25 mouse cellular contexts compared by ENCODE assay signal in the genomic region with DNA sequence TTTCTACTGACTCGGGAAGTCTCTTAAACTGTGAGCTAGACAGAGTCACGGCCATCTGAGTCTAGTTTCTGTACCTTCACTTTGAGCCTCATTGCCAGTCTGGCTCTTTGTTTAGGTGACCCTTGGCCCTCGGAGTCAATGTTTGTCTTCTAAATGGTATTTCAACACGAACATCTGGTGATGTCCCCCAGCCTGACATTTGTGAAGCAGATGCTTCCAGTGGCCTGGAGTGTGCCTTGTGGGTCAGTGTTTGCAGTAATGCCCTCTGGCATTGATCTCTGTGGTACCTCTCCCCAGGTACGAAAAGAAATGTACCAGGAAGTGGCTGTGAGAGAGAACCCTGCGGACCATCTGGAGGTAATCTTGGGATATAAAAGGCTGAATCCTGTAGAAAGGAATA.
A peak's percentile ranks its signal among the peaks of the same experiment; 100 is the strongest.
DNase-seq lines count a peak whose midpoint lies in the region; ATAC-seq and TF ChIP-seq lines count a peak whose summit lies in the region.
"Had no signal": no experiment of that assay in that cellular context is flagged by ENCODE, and none has a peak within 500 bp of the region (broad histone marks: within the 10 kb centered on the region; RNA-seq: fewer than 3 reads in every experiment).

No protein-coding gene starts in this region.

- H3K9ac ChIP-seq in liver, embryonic 14.5 days (replicated peaks), result no peak overlapping the region
- H3K9ac ChIP-seq: limb, embryonic 12.5 days; lung, embryonic 14.5 days had no signal

- no peaks in the 10 kb centered on the region for H3K36me3 ChIP-seq in liver, embryonic 14.5 days (replicated peaks; ENCODE audit: control insufficient read depth, insufficient read depth, low read depth)
- H3K36me3 ChIP-seq: forebrain, embryonic 10.5 days; heart, embryonic 10.5 days; limb, embryonic 12.5 days had no signal

- H3K4me3 ChIP-seq in liver, embryonic 14.5 days (ENCODE audit: insufficient read depth in 1 of 2, low read depth in 2 of 2, low read length in 2 of 2), result no peak overlapping the region
- H3K4me3 ChIP-seq: forebrain, embryonic 10.5 days; heart, embryonic 10.5 days; layer of hippocampus, adult 2 months; limb, embryonic 12.5 days had no signal

- ATAC-seq in liver, embryonic 14.5 days (ENCODE audit: insufficient read depth), result peak; percentile 39; the same call in 1 of the 2 replicates
- ATAC-seq in megakaryocyte-erythroid progenitor cell, adult 5-6 weeks (replicated peaks; ENCODE audit: low FRiP score, low TSS enrichment, poor library complexity, severe bottlenecking), result no peak
- ATAC-seq: forebrain, embryonic 16.5 days; hindbrain, postnatal 0 days; intestine, embryonic 16.5 days had no signal

- WGBS in liver, embryonic 14.5 days (ENCODE audit: insufficient replicate concordance), result 65% methylated on average over 6 of the region's 6 CpGs

- no peak overlapping the region for H3K4me2 ChIP-seq in liver, embryonic 14.5 days (ENCODE audit: low read depth)
- H3K4me2 ChIP-seq: limb, embryonic 12.5 days; lung, embryonic 14.5 days; midbrain, embryonic 11.5 days had no signal

- peaks cover 4% of the 10 kb centered on the region; the same call in 1 of the 2 replicates for H3K9me3 ChIP-seq in liver, embryonic 14.5 days (ENCODE audit: control insufficient read depth, low read length)
- H3K9me3 ChIP-seq: heart, embryonic 10.5 days had no signal

- no peaks in the 10 kb centered on the region for H3K27me3 ChIP-seq in liver, embryonic 14.5 days (ENCODE audit: control insufficient read depth, insufficient read depth, low read length)
- H3K27me3 ChIP-seq: limb, embryonic 12.5 days had no signal

- H3K27ac ChIP-seq in liver, embryonic 14.5 days, result no peak overlapping the region
- H3K27ac ChIP-seq: forebrain, embryonic 10.5 days; heart, embryonic 10.5 days; hindbrain, postnatal 0 days; layer of hippocampus, adult 2 months; limb, embryonic 12.5 days had no signal

- DNase-seq in lung, postnatal 36 days, result peak; percentile 4
- DNase-seq in lung, postnatal 10 days, result no peak
- peak; percentile 17 for DNase-seq in embryo, embryonic 11.5 days (ENCODE audit: low read depth, low spot score)
- no peak for DNase-seq in liver, embryonic 14.5 days (ENCODE audit: low read depth in 3 of 3, low spot score in 3 of 3)
- peak; percentile 36 for DNase-seq in yolk sac, embryonic 10.5 days (ENCODE audit: low spot score)
- no peak for DNase-seq in heart, postnatal 14 days
- DNase-seq: adrenal gland, adult 8-10 months; B cell, adult 2 months; cerebellum, adult 18-20 months; cerebellum, postnatal 14 days; kidney, postnatal 25 days; layer of hippocampus, postnatal 36 days; lung, embryonic 14.5 days; lung, postnatal 4 days; right cerebral cortex, postnatal 25 days; thymus, postnatal 25 days had no signal

- peaks cover 4 to 5% of the 10 kb centered on the region in 2 experiments for H3K4me1 ChIP-seq in liver, embryonic 14.5 days (replicated peaks; ENCODE audit: control insufficient read depth in 2 of 2, insufficient read depth in 2 of 2, low read length in 1 of 2)
- H3K4me1 ChIP-seq: forebrain, embryonic 10.5 days; heart, embryonic 10.5 days; limb, embryonic 12.5 days had no signal

- intact Hi-C loops in heart, postnatal 14 days (cut with DNase I), result no loop called here

- TF ChIP-seq EP300 in liver, embryonic 14.5 days (IDR thresholded peaks at IDR 0.05; ENCODE audit: low read depth), result no peak

- no peak for TF ChIP-seq CTCF in liver, embryonic 14.5 days (IDR thresholded peaks at IDR 0.05; ENCODE audit: low read depth)

Comparison
In these comparisons a context has a peak if more than half of its experiments do, and no peak if none do; other contexts are left out.
1. DNase-seq: peak in lung, postnatal 36 days (single experiment), embryo, embryonic 11.5 days (single experiment) and yolk sac, embryonic 10.5 days (single experiment); none in lung, postnatal 10 days (single experiment), liver, embryonic 14.5 days (0 of 3) and heart, postnatal 14 days (0 of 2).